Mouse (Mus musculus): ENCODE measurements around the gene Ace2. TPM values are rescaled to one million over a fixed set of nuclear protein-coding genes. Genes with fewer than 3 reads are reported as not detected.

Gene Ace2
- not detected for polyA plus RNA-seq (2017; shearing (Covaris generic))

DNA sequence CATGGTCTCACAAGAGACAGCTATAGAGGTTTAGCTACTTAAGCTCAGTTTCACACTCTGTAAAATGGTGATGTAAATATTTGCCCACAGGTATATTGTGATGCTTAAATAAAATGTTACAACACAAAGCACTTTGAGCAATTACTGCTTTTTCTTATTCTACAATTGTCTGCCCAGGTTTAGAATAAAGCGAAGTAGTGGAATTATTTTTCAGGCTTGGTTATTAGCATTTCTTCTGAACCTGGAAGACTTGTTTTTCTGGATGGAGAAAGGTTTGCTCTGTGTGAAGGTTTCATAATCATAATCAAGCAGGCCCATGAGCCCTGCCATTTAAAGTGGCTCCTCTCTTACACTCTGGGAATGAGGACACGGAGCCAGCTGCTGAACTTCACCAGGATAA, at the start of gene Ace2:
Ace2 (plus strand) TSS at position 301 of the 400 bp plus-strand sequence.

Other genes with a start within 250 kb of the Ace2 start
- gene Ap1s2, start 230.3 kb upstream of the Ace2 start, polyA plus RNA-seq (2017; shearing (Covaris generic)) = 21.4 TPM
- gene Zrsr2, start 180.7 kb upstream of the Ace2 start, polyA plus RNA-seq (2017; shearing (Covaris generic)) = 60.2 TPM
- gene Car5b, start 111.3 kb upstream of the Ace2 start, polyA plus RNA-seq (2017; shearing (Covaris generic)) = 4.5 TPM
- 2.6 TPM for gene Siah1b, start 62.8 kb upstream of the Ace2 start, polyA plus RNA-seq (2017; shearing (Covaris generic))
- gene Cltrn, start 50.5 kb upstream of the Ace2 start, polyA plus RNA-seq (2017; shearing (Covaris generic)) = not detected
- not detected for gene Bmx, start 118.9 kb downstream of the Ace2 start, polyA plus RNA-seq (2017; shearing (Covaris generic))
- gene Pir, start 130.0 kb downstream of the Ace2 start, polyA plus RNA-seq (2017; shearing (Covaris generic)) = 0.24 TPM
- not detected for gene Vegfd, start 234.0 kb downstream of the Ace2 start, polyA plus RNA-seq (2017; shearing (Covaris generic))